Mouse (Mus musculus) forelimb bud, embryonic 11.5 days (tissue): ENCODE measurements around the gene Ssr3.
"Not testable (repeated sequence)": the region's sequence is repeated elsewhere in the genome, so short reads cannot be mapped to it uniquely, and the experiment has no call there.

ENCODE experiments used
- DNase-seq: peaks from one replicate; pipeline ENCODE4 v3.0.0-alpha.2; 2012; ENCODE audit warnings: low read depth, low spot score

Gene Ssr3

DNA sequence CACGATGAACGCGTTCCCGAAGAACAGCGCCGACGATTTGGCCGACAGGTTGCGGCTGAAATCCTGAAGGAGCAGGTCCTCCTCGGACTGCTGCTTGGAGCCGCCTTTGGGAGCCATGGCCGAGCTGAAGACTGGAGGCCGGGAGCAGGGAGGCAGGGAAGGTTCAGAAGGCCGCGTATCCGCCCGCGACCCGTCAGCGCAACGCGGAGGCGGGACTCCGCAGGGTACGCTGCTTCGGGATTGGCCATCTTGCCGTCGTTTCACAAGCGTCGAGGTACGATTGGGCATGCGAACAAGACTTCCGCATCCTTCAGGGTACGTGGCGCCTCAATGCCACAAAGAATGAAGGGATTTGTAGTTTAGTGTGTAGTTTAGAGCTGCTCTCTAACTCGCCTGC is at the start of gene Ssr3:
Gene Ssr3, minus strand, starts transcription at position 203 of the 397 bp plus-strand sequence.
- peak; percentile 98 for DNase-seq

DNA sequence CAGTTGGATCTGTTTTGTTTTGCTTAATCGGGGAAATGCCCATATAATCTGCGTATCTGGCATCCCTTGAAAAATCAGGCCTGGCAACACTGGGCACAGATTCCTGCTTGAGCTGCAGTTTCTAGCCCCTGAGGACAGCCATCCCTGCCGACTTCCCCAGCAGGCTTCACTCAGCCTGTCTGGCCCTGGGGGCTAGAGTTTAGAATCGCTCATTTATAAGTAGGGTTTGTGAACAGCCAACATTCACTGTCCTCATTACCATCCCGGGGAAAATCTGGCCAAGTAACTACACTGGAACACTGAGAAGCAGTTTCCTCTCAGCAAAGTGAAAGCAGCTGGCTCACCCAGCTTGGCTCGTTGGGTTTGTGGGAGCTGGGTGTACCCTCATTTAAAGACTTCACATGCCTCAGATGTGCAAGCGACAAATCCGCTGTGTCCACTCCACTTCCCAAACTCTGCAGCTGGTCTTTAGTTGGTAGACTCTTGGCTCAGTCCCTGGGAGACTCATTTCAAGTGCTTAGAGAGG is 49.2 kb upstream of the Ssr3 start:
- DNase-seq: peak; percentile 65

DNA sequence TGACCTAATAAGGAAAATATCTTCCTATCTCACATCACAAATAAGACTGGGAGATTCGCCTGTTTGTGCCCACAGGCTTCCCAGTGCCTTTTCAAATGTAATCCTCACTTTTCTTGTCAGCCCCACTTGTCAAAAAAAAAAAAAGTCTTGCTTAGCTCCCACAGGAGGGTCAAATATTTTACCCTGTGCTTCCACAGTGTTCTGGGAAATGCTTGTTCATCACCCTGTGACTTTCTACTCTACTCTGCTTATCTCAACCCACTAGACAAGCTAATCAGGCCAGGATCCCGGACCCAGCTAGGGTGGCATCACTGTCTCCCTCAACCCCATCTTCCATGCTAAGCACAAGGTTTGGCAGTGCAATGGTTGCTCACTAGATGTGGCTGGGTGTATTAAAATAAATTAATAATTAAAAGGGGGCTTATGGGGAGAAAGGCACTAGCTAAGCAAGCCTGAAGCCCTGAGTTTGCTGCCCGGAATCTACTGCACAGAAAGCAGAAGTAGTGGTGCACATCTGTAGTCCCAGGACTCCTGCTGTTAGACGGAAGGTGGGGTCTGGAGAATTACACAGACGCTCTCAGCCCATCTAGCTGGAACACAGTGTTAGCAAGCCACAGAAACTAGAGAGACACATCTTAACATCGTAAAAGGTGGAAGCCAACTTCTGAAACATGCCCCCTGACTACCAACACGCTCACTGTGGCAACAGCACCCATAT is 46.2 kb upstream of the Ssr3 start:
- no peak for DNase-seq

DNA sequence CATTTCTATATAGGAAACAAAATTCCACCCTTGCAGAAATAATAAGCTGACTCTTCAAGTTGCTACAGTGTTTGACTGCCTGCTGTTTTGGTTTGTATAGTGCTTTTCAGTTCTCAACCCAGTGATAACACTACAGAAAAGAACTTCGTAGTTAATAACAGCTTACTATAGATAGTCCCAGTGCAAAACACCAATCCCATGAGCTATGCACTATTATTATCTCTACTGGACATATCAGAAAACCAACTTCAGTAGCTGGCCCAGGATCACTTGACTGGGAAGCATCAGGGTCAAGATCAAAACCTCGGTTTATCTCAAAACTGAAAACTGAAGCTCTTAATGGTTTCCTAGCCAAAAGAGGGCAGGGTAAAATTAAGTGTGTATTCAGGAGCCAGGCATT is 43.4 kb upstream of the Ssr3 start:
- no peak for DNase-seq

DNA sequence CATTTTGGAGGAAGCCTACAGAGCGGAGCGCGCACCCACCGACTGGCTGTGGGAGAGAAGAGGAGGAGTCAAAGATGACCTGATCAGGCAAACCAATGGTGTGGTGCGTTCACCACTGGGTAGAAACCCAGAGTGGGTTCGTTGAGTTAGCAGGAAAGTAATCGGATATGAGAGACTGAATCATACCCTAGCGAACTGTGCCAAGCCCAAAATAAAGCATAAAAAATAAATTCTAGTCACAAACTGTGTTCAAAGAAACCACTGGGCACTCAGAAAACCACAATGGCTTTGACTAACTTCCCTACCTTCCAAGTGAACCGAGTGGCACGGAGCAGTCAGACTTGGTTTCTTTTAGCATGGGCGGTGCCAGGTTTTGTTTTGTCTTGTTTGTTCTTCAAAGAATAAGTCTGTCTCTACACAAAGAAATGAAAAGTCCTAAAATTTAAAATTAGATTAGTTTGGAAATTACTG is 42.7 kb upstream of the Ssr3 start:
- no peak for DNase-seq

DNA sequence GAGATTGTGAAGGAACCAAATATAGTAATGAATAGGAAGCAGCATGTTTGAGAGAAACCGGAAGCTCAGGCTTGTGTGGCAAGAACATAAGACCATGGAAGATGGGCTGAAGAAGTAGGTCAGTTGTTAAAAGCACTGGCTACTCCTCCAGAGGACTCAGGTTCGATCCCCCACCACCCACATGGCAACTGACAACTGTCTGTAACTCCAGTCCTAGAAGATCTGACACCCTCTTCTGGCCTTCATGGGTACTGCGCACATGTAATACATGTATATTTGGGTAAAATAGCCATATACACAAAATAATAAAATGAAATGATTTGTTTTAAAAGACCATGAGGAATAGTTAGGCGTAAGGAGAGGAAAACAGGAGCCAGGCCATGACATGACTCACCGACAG is 39.8 kb upstream of the Ssr3 start:
- DNase-seq: no peak

DNA sequence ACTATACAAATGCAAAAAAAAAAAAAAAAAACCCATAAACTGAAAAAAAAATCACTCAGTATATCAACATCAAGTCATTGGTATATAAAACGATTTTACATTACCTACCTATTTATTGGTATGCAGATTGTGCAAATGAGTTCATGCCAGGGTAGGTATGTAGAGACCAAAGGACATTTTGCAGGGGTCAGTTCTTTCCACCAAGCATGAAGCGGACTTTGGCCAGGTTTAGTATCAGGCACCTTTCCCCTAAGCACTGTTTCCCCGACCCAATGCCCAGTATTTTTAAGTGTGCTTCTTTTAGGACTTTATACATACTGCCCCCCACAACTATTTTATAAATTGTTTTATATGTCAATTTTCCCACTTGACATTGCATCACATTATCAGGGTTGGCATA is 27.3 kb upstream of the Ssr3 start:
- no peak for DNase-seq

DNA sequence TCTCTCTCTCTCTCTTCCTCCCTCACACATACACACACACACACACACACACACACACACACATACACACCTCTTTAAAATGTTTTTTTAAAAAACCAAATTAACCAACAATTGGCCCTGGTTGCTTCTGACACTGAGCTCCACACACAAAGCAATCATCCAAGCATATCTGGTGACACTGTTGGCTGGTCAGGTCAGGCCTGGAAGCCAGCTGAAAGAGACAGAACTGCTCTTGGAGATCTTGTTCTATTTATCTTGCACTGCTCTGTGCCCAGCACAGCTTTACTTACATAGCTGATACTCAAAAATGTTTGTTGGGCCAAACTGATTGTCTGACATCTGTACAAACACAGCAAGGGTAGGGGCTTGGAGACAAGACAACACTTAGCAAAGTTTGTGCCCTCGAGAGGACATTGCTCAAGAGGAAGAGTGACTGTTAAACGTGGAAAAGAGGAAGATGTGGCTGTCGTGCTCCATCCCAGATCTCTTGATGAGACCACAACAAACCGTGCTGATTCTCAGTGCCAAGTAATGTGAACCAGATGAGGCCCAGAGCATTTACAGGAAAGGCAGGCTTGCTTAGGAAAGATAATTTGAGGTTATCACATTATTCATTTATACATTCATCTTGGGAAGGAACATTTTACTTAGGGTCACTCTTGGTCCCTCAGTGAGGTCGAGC is 25.6 kb upstream of the Ssr3 start:
- DNase-seq: no peak

DNA sequence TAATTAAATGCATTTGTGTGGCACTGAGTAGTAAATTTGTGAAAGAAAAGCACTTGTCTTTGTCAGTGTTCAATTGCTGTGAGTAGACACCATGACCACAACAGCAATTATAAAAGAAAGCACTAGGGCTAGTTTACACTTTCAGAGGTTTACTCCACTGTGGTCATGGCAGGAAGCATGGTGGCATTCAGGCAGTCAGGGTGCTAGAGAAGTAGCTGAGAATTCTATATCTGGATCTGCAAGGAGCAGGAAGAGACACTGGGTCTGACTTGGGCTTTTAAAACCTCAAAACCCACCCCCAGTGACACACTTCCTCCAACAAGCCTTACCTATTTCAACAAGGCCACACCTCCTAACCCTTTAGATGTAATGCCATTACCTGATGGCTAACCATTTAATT is 24.1 kb upstream of the Ssr3 start:
- no peak for DNase-seq

DNA sequence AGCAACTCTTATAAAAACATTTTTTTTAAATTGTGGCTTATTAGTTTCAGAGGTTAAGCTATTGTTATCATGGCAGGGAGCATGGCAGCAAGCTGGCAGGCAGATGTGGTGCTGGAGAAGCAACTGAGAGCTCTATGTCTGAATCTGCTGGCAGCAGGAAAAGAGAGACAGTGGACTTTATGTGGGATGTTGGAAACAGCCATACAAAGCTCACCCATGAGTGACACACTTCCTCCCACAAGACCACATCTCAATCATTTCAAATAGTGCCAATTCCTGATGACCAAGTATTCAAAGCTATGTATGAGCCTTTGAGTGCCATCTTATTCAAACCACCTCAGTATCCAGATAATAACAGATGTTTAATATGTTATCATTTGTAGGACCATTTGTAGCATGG is 15.5 kb upstream of the Ssr3 start:
- DNase-seq: no peak

DNA sequence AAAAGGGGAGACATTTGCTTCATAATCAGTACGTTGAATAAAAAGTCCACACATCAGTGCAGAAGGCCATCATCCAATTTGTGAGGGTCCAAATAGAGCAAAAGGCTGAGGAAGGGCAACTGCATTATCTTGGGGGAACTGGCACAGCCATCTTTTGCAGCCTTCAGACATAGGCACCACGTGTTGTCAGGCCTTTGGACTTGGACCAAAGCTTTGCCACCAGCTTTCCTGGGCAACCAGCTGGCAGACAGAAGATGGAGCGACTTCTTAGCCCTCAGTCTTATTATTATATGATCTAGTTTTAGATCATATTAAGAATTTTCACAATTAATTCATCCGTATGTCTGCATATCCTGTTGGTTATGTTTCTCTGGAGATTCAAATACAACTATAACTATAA is 13.4 kb upstream of the Ssr3 start:
- DNase-seq: no peak

DNA sequence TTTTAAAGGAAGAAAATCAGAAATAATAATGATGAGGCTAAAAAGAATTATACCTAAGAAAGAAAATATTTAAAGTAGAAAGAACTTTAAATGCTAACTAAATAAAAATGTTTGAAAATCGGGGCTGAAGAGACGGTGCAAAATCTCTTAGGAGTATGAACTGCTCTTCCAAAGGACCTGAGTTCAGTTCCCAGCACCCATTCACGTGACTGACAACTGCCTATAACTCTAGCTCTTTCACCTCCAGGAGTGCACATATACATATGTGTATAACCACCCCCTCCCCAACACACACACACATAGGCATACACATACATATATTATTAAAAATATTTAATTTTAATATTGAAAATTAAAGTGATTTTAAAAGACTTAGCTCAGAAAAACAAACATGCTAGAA is 5.1 kb upstream of the Ssr3 start:
- DNase-seq: no peak

DNA sequence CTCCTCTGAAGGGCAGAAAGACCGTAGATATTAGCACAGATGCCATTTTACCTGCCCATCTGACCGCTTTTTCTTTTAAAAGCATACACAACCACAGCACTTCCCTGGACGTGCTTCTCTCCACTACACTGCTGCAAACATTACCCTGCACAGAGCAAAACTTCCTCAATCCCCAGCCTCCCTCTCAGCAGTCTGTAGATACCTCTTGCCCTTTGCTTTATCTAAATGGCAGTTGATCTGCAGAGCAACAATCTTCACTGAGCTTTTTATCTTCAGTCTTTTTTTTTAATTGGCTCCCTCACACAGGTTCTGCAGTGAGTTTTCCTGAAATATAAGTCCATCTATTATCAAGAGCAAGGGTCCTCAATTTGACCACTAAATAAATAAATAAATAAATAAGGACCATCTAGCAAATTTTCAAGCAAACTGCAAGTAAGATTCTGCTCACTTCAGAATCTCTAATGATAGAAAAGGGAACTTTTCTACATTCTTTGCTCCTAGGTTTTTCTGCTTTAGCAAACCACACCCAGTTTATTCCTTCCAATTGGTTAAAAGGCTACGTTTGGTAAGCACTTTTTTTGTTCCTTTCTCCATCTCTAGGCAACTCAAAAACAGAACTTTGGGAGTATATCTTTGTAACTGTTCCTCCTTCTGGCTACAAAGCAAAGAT is 4.5 kb upstream of the Ssr3 start:
- DNase-seq: no peak

DNA sequence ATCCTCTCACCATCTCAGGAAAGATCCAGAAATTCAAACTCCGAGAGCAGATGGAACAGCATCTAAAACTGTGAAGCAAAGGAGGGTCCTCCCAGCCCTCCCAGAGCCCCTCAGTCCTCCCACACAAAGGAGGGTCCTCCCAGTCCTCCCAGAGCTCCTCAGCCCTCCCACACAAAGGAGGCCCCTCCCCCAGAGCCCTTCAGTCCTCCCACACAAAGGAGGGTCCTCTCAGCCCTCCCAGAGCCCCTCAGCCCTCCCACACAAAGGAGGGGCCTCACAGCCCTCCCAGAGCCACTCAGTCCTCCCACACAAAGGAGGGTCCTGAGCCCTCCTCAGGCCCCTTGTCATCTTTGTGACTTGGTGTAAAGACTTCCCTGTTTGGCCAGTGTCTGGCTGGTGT is 2.7 kb upstream of the Ssr3 start:
- DNase-seq: not testable (repeated sequence)

DNA sequence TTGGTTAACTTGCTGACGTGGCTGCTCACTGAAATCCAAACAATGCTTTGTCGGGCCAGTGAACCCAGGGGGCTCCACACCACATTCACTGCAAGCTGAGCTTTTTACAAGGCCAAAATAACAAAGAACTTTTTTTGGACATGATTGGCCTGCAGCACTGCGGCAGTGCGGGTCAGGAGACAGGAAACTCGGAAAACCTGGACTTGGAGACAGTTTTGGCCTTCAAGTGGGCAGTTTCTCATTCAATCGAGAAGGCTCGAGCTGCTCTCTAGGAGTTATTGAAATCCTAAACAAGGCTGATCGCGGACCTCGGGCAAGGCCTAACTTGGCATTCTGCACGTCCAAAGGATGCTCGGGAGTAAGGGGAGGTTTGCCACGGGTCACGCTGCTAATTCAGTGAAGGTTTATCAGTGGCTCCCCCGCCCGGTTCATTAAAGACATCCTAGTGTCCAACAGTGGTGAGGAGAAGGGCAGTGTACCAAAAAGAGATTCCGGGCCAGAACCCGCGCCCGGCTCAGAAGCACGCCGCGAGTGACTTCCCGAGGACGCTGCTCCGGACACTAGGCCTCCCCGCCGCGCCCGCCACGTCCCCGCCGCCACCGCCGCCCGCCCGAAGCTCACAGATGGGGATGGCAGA is 521 bp downstream of the Ssr3 start:
- DNase-seq: peak; percentile 50

DNA sequence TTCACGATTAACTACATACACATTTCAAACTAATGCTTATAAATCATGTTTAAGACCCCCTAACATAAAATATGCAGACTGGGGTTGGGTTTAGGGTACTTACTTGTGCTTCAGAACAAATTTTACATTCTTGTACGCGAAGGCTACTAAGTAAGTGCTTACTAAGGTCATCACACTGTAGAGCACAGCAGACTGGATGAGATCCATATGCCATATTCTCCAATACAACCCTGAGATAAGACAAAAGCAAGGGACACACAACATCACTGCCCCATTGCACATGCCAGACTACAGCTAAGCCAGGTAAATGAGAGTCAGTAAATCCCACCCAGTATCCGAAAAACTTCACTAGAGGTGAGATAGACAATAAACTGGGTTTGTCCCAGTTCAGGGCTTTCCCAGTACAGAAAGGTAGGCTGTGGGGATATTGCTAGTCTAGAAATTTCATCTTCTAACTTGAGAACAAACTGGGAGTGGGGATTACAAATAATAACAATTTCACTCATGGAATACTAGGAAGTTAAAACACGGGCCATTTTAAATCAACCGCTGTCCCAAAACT is 1.1 kb downstream of the Ssr3 start:
- peak; percentile 9 for DNase-seq

DNA sequence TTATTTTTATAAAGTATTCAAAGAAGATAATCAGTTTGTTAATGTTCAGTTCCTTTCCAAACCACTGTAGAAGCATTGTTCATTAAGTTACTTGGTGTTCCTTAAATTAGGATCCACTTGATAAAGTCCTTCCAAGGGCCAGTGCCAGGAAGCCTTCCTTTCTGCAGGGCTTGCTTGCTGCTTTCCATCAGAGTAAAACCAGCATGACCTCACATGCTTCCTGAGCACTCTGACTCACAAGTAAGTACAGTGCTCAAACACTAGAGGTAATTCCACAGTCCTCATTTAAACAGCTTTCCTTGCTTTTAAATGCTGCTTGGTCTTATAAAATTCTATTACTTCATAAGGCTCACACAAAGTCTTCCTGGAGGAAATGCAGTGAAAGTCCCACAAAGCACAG is 6.7 kb downstream of the Ssr3 start:
- no peak for DNase-seq

DNA sequence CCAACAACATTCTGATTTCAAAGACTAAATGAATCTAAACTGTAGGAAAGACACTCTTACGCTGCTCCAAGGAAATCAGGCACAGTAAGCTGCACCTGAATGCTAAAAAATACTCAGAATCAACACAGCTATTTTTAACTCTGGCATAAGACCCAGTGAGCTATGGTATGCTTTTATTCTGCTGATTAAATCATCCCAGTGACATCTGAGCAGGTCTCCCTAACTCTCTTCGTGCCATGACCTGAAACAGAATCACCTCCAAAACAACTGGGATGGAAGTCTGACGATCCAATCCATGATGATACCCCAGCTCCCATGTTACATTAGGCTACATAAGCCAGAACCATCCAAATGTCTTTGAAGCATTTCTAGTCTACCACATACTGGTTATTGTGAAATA is 8.0 kb downstream of the Ssr3 start:
- no peak for DNase-seq

DNA sequence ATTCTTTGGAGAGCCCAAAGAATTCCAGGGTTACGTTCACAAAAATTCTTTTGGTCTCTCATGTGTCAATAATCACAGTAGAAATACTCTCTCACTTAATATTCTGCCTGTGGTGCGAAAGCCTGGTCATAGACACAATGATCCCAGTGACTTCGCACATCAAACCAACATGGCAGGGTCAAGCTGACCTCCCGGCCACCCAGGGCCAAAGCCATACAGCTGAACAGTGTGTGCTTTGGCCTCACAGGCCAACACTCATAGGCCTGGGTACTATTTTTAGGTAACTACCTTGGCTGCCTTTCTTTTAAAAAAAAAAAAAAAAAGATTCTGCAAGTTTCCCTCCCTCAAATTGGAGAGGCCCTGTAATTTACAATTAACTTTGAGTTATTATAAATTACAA is 11.3 kb downstream of the Ssr3 start:
- no peak for DNase-seq

DNA sequence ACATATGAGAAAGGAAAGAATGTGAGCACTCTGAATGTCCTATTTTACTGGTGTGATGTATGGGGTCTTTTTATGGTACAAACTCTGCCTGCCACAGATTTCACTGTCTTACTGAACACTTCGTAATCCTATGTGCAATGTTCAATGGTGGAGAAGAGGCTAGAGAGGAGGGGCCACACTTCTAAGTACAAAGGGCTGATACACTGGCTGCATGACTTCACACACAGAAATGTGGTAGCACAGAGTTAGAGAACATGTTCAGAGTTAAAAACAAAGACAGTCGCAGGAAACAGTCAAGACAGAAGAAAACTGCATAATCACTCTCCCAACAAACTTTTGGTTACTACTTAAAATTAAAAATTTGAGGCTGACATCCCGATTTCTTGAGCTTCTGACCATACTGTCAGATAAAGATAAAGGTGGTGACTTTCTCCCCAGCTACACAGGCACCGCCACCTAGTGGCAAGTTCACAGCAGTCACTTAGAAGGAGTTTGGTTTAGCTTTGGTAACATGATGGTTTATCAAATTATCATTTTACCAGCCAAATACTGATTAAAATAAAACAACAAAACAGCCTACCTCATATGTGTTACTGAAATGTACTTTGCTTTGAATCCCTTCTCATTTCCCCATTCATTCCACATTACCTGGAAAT is 12.4 kb downstream of the Ssr3 start:
- no peak for DNase-seq

DNA sequence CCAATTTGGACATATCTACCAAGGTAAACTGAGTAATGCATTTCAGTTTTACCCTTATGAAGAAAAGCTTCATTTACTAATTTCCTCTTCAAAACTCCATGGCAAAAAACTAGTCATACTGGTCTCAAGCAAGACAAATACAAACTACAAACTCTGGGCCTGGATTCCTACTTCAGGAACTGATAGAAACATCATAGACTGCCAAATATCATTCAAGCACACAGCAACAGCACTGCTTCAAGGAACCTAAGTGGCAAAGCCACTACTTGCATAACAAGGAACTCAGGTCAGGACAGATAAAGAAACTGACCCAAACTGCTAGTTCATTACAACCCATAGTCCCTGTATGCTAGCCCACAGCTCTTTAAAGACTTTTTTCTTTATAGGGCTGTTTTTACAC is 13.7 kb downstream of the Ssr3 start:
- DNase-seq: no peak
